Mouse (Mus musculus): ENCODE measurements around the gene Olfr1036. TPM values are rescaled to one million over a fixed set of nuclear protein-coding genes. Genes with fewer than 3 reads are reported as not detected.

The Olfr1036 gene
- polyA plus RNA-seq, 2 experiments: not detected

DNA sequence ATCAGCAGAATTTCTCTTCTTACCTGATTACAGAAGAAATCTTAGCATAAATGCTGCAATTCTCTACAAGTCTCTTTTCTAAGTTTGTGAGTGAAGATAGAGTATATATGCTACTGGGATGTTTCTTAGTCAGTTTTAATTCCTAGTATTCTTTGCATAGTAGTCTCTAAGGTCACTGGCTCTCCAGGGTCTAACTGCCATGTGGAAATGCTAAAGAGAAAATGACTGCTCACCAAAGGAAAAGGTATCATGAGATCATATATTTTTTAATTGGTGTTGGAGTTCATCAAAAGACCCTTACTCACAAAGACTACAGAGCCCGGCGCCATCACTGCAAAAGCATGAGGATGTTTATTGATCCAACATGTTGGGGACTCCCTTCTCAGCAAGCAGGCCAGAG is 13.5 kb downstream of the Olfr1036 start, which contains the start of gene Olfr1037:
Gene Olfr1037, minus strand, starts transcription at position 101 of the 400 bp plus-strand sequence.
- Histone ChIP-seq H3K27me3 (ENCODE audit: control insufficient read depth, insufficient read depth, low read length) (no peaks in the 10 kb centered on the region), H3K4me1 (replicated peaks; ENCODE audit: control insufficient read depth in 2 of 2, insufficient read depth in 2 of 2, low read length in 1 of 2) (no peaks in the 10 kb centered on the region), H3K9me3 (ENCODE audit: control insufficient read depth, low read length) (no peaks in the 10 kb centered on the region), H3K36me3 (replicated peaks; ENCODE audit: control insufficient read depth, insufficient read depth, low read depth) (no peaks in the 10 kb centered on the region), H3K27ac (no peak within 1 kb of the TSS), H3K4me3 (ENCODE audit: insufficient read depth in 1 of 2, low read depth in 2 of 2, low read length in 2 of 2) (no peak within 1 kb of the TSS), H3K4me2 (ENCODE audit: low read depth) (no peak within 1 kb of the TSS), H3K9ac (replicated peaks) (no peak within 1 kb of the TSS)
- TF ChIP-seq EP300 (IDR thresholded peaks at IDR 0.05; ENCODE audit: low read depth): no peak
- no peak for TF ChIP-seq CTCF (IDR thresholded peaks at IDR 0.05; ENCODE audit: low read depth)
- WGBS (ENCODE audit: insufficient replicate concordance): 82% methylated on average over 2 of the region's 2 CpGs
- DNase-seq (ENCODE audit: low read depth in 3 of 3, low spot score in 3 of 3): no peak
- ATAC-seq (ENCODE audit: insufficient read depth): no peak

Other genes with a start within 250 kb of the Olfr1036 start
- gene Olfr1019, start 228.5 kb upstream of the Olfr1036 start, polyA plus RNA-seq (2012; rRNA removed): not detected in 2 replicates
- not detected in 2 replicates for gene Olfr1019, start 228.5 kb upstream of the Olfr1036 start, polyA plus RNA-seq (2014; fragmentation: Nextera tagmentation; extraction: Ambion mirVana)
- not detected in 2 replicates for gene Olfr1020, start 227.0 kb upstream of the Olfr1036 start, polyA plus RNA-seq (2012; rRNA removed)
- gene Olfr1020, start 227.0 kb upstream of the Olfr1036 start, polyA plus RNA-seq (2014; fragmentation: Nextera tagmentation; extraction: Ambion mirVana): not detected in 2 replicates
- gene Olfr1022, start 205.4 kb upstream of the Olfr1036 start, polyA plus RNA-seq (2012; rRNA removed): not detected in 2 replicates
- not detected in 2 replicates for gene Olfr1022, start 205.4 kb upstream of the Olfr1036 start, polyA plus RNA-seq (2014; fragmentation: Nextera tagmentation; extraction: Ambion mirVana)
- gene Olfr1023, start 188.4 kb upstream of the Olfr1036 start, polyA plus RNA-seq (2012; rRNA removed): not detected in 2 replicates
- gene Olfr1023, start 188.4 kb upstream of the Olfr1036 start, polyA plus RNA-seq (2014; fragmentation: Nextera tagmentation; extraction: Ambion mirVana): not detected in 2 replicates
- gene Olfr1024, start 168.9 kb upstream of the Olfr1036 start, polyA plus RNA-seq (2012; rRNA removed): not detected in 2 replicates
- not detected in 2 replicates for gene Olfr1024, start 168.9 kb upstream of the Olfr1036 start, polyA plus RNA-seq (2014; fragmentation: Nextera tagmentation; extraction: Ambion mirVana)
- gene Olfr1025-ps1, start 158.8 kb upstream of the Olfr1036 start, polyA plus RNA-seq (2012; rRNA removed): not detected in 2 replicates
- gene Olfr1025-ps1, start 158.8 kb upstream of the Olfr1036 start, polyA plus RNA-seq (2014; fragmentation: Nextera tagmentation; extraction: Ambion mirVana): not detected in 2 replicates
- not detected in 2 replicates for gene Olfr1026, start 152.4 kb upstream of the Olfr1036 start, polyA plus RNA-seq (2012; rRNA removed)
- not detected in 2 replicates for gene Olfr1026, start 152.4 kb upstream of the Olfr1036 start, polyA plus RNA-seq (2014; fragmentation: Nextera tagmentation; extraction: Ambion mirVana)
- not detected in 2 replicates for gene Olfr1028, start 123.6 kb upstream of the Olfr1036 start, polyA plus RNA-seq (2012; rRNA removed)
- not detected in 2 replicates for gene Olfr1028, start 123.6 kb upstream of the Olfr1036 start, polyA plus RNA-seq (2014; fragmentation: Nextera tagmentation; extraction: Ambion mirVana)
- gene Olfr1029, start 100.1 kb upstream of the Olfr1036 start, polyA plus RNA-seq (2012; rRNA removed): not detected in 2 replicates
- gene Olfr1029, start 100.1 kb upstream of the Olfr1036 start, polyA plus RNA-seq (2014; fragmentation: Nextera tagmentation; extraction: Ambion mirVana): not detected in 2 replicates
- not detected in 2 replicates for gene Olfr1030, start 94.7 kb upstream of the Olfr1036 start, polyA plus RNA-seq (2012; rRNA removed)
- not detected in 2 replicates for gene Olfr1030, start 94.7 kb upstream of the Olfr1036 start, polyA plus RNA-seq (2014; fragmentation: Nextera tagmentation; extraction: Ambion mirVana)
- not detected in 2 replicates for gene Olfr1031, start 83.7 kb upstream of the Olfr1036 start, polyA plus RNA-seq (2012; rRNA removed)
- not detected in 2 replicates for gene Olfr1031, start 83.7 kb upstream of the Olfr1036 start, polyA plus RNA-seq (2014; fragmentation: Nextera tagmentation; extraction: Ambion mirVana)
- gene Olfr1032, start 68.5 kb upstream of the Olfr1036 start, polyA plus RNA-seq (2012; rRNA removed): not detected in 2 replicates
- gene Olfr1032, start 68.5 kb upstream of the Olfr1036 start, polyA plus RNA-seq (2014; fragmentation: Nextera tagmentation; extraction: Ambion mirVana): not detected in 2 replicates
- gene Olfr1033, start 53.4 kb upstream of the Olfr1036 start, polyA plus RNA-seq (2012; rRNA removed): 0.19 and 0.27 TPM in 2 replicates
- gene Olfr1033, start 53.4 kb upstream of the Olfr1036 start, polyA plus RNA-seq (2014; fragmentation: Nextera tagmentation; extraction: Ambion mirVana): 0.51 and 0.61 TPM in 2 replicates
- 0.06 TPM in 2 replicates for gene Olfr1034, start 28.1 kb upstream of the Olfr1036 start, polyA plus RNA-seq (2012; rRNA removed)
- gene Olfr1034, start 28.1 kb upstream of the Olfr1036 start, polyA plus RNA-seq (2014; fragmentation: Nextera tagmentation; extraction: Ambion mirVana): 0.04 TPM in 1 of 2 replicates, not detected in the other
- gene Olfr1037, start 13.4 kb downstream of the Olfr1036 start, polyA plus RNA-seq (2012; rRNA removed): not detected in 2 replicates
- gene Olfr1037, start 13.4 kb downstream of the Olfr1036 start, polyA plus RNA-seq (2014; fragmentation: Nextera tagmentation; extraction: Ambion mirVana): not detected in 2 replicates
- not detected in 2 replicates for gene Olfr1039, start 61.9 kb downstream of the Olfr1036 start, polyA plus RNA-seq (2012; rRNA removed)
- gene Olfr1039, start 61.9 kb downstream of the Olfr1036 start, polyA plus RNA-seq (2014; fragmentation: Nextera tagmentation; extraction: Ambion mirVana): not detected in 2 replicates
- not detected in 2 replicates for gene Olfr1040, start 72.7 kb downstream of the Olfr1036 start, polyA plus RNA-seq (2012; rRNA removed)
- gene Olfr1040, start 72.7 kb downstream of the Olfr1036 start, polyA plus RNA-seq (2014; fragmentation: Nextera tagmentation; extraction: Ambion mirVana): not detected in 2 replicates
- gene Olfr1042, start 87.8 kb downstream of the Olfr1036 start, polyA plus RNA-seq (2012; rRNA removed): not detected in 2 replicates
- gene Olfr1042, start 87.8 kb downstream of the Olfr1036 start, polyA plus RNA-seq (2014; fragmentation: Nextera tagmentation; extraction: Ambion mirVana): not detected in 2 replicates
- not detected in 2 replicates for gene Olfr1043, start 93.5 kb downstream of the Olfr1036 start, polyA plus RNA-seq (2012; rRNA removed)
- gene Olfr1043, start 93.5 kb downstream of the Olfr1036 start, polyA plus RNA-seq (2014; fragmentation: Nextera tagmentation; extraction: Ambion mirVana): not detected in 2 replicates
- gene Olfr1044, start 103.8 kb downstream of the Olfr1036 start, polyA plus RNA-seq (2012; rRNA removed): not detected in 2 replicates
- gene Olfr1044, start 103.8 kb downstream of the Olfr1036 start, polyA plus RNA-seq (2014; fragmentation: Nextera tagmentation; extraction: Ambion mirVana): not detected in 2 replicates
- not detected in 2 replicates for gene Olfr52, start 111.7 kb downstream of the Olfr1036 start, polyA plus RNA-seq (2012; rRNA removed)
- gene Olfr52, start 111.7 kb downstream of the Olfr1036 start, polyA plus RNA-seq (2014; fragmentation: Nextera tagmentation; extraction: Ambion mirVana): not detected in 2 replicates
- gene Olfr1045, start 129.0 kb downstream of the Olfr1036 start, polyA plus RNA-seq (2012; rRNA removed): not detected in 2 replicates
- gene Olfr1045, start 129.0 kb downstream of the Olfr1036 start, polyA plus RNA-seq (2014; fragmentation: Nextera tagmentation; extraction: Ambion mirVana): not detected in 2 replicates
- gene Olfr1046, start 145.3 kb downstream of the Olfr1036 start, polyA plus RNA-seq (2012; rRNA removed): not detected in 2 replicates
- gene Olfr1046, start 145.3 kb downstream of the Olfr1036 start, polyA plus RNA-seq (2014; fragmentation: Nextera tagmentation; extraction: Ambion mirVana): not detected in 2 replicates
- not detected in 2 replicates for gene Olfr1047, start 157.4 kb downstream of the Olfr1036 start, polyA plus RNA-seq (2012; rRNA removed)
- gene Olfr1047, start 157.4 kb downstream of the Olfr1036 start, polyA plus RNA-seq (2014; fragmentation: Nextera tagmentation; extraction: Ambion mirVana): not detected in 2 replicates
- gene Olfr1048, start 166.3 kb downstream of the Olfr1036 start, polyA plus RNA-seq (2012; rRNA removed): not detected in 2 replicates
- not detected in 2 replicates for gene Olfr1048, start 166.3 kb downstream of the Olfr1036 start, polyA plus RNA-seq (2014; fragmentation: Nextera tagmentation; extraction: Ambion mirVana)
- gene Olfr1049, start 184.3 kb downstream of the Olfr1036 start, polyA plus RNA-seq (2012; rRNA removed): not detected in 2 replicates
- not detected in 2 replicates for gene Olfr1049, start 184.3 kb downstream of the Olfr1036 start, polyA plus RNA-seq (2014; fragmentation: Nextera tagmentation; extraction: Ambion mirVana)
- gene Olfr1051, start 205.1 kb downstream of the Olfr1036 start, polyA plus RNA-seq (2012; rRNA removed): not detected in 2 replicates
- not detected in 2 replicates for gene Olfr1051, start 205.1 kb downstream of the Olfr1036 start, polyA plus RNA-seq (2014; fragmentation: Nextera tagmentation; extraction: Ambion mirVana)
- gene Olfr1052, start 218.5 kb downstream of the Olfr1036 start, polyA plus RNA-seq (2012; rRNA removed): not detected in 2 replicates
- gene Olfr1052, start 218.5 kb downstream of the Olfr1036 start, polyA plus RNA-seq (2014; fragmentation: Nextera tagmentation; extraction: Ambion mirVana): not detected in 2 replicates
- gene Olfr1053, start 241.3 kb downstream of the Olfr1036 start, polyA plus RNA-seq (2012; rRNA removed): not detected in 2 replicates
- not detected in 2 replicates for gene Olfr1053, start 241.3 kb downstream of the Olfr1036 start, polyA plus RNA-seq (2014; fragmentation: Nextera tagmentation; extraction: Ambion mirVana)

All from liver, embryonic 14.5 days (tissue).